Mouse (Mus musculus): ENCODE data around the gene Bcar3. TPM values are rescaled to one million over a fixed set of nuclear protein-coding genes. Genes with fewer than 3 reads are reported as not detected.
A peak's percentile ranks its signal among the peaks of the same experiment; 100 is the strongest.

The Bcar3 gene
- total RNA-seq, 4 experiments from 2014 or later = 3.3 to 8.9 (median 4.4) TPM

DNA sequence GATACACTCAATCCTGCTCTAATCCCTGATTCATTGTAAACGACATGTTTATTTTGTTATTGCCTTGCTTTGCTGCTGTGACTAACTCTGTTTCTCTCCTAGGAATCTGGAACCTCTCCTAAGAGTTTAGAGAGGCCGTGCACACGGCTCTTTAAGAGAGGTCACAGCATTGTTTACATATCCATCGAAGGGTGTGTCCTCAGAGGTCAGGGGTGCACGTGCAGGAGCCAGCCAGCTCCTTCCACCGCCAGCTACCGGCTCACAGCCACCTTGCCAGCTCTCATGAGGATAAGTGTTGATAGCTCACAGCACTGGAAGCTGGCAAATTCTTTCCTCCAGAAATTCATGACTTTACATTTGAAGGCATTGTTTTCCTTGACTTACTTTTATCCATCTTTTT lies 271.3 kb downstream of the Bcar3 start:
- DNase-seq (ENCODE audit: low spot score in 2 of 2) = no peak

DNA sequence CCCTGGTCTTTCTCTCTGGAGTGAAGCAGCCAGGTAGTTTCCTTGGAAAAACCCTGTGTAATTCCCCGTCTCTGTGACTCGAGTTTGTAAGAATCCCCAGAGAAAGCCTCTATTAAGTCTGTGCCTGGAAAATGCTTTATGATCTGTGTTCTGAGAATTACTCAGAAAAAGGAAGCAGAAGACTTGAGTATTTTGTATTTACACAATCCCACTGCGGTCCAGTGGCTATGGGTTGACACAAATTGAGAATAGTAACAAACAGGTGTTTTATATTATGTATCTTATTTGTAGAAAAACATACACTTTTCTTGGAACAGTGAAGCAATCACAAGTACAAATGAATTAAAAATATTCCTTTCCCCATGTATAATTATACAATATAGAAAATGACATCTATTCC lies 272.2 kb downstream of the Bcar3 start:
- no peak for DNase-seq (ENCODE audit: low spot score in 2 of 2)

DNA sequence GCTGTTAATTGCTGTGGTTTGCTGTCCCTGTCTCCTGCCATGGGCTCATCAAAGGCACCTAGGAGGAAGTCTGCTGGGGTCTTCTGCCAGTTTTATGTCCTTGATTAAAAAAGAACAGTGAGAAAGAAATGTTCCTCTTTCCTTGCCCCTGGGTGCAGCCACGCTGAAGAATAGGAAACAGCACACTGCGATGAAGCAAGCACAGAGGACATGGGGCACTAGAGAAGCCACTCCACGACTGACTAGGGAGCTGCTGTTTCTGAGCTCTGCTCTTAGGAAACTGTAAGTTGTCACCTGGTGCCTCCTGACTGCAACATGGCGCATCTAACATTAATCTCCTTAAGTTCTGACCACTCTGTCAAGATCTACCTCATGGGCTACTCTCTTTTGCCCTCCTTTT lies 272.6 kb downstream of the Bcar3 start:
- DNase-seq (ENCODE audit: low spot score in 2 of 2) = no peak

GRCm38 (mm10) chr3:122573426-122574286 lies 279.7 kb downstream of the Bcar3 start:
- no peak for DNase-seq (ENCODE audit: low spot score in 2 of 2)

DNA sequence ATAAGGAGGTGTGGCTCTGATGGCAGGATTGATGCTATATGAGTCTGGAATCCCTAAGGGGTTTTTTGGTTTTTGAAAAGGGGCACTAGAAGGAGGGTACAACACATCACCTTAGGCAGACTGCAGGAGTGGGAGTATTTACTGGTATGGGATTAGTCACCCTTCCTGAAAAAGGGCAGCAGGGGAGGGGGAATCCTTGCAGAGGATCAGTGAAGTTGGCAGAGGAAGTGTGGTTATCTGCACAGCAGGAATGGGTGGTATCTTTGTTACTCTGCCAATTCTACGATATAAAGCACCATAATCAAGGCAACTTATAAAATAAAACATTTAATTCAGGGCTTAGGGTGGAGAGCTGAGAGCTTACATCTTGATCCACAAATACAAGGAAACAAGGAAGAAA lies 281.0 kb downstream of the Bcar3 start:
- no peak for DNase-seq (ENCODE audit: low spot score in 2 of 2)

DNA sequence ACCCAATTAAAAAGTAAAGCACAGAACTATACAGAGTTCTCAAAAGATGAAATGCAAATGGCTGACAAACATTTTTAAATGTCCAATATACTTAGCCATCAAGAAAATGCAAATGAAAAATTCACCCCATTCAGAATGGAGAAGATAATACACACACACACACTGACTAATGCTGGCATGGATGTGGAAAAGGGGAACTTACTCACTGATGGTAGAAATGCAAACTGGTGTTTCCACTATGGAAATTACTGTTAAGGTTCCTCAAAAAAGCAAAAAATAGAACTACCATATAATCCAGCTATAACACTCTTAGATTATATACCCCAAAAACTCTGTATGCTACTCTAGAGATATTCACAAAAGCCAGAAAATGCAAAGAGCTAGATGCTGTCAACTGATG lies 283.4 kb downstream of the Bcar3 start:
- no peak for DNase-seq (ENCODE audit: low spot score in 2 of 2)

Small RNA genes within 50 kb of the gene (microRNA-seq; reads per million reads assigned to microRNA genes)
- gene Mir760 (15.8 reads per million, percentile 13 among the genes with 10 or more reads in this experiment), gene Mir7657 (not detected)

Other genes starting within 250 kb of the Bcar3 start
- under 1 TPM; 0.47 to 0.99 (median 0.56) TPM for gene Abca4, start 249.7 kb upstream of the Bcar3 start, total RNA-seq (2022)
- gene Gclm, start 48.6 kb upstream of the Bcar3 start, total RNA-seq (2022) = 10 to 100 TPM; 22.7 to 40.7 (median 35.6) TPM
- 10 to 100 TPM; 25.0 to 33.4 (median 29.7) TPM for gene Dnttip2, start 19.7 kb upstream of the Bcar3 start, total RNA-seq (2022)

Measured in gastrocnemius, adult 8-10 months (tissue).